Mouse (Mus musculus) heart, adult 18-20 months (tissue): ENCODE data around the gene Gm10065. TPM values are rescaled to one million over a fixed set of nuclear protein-coding genes. Genes with fewer than 3 reads are reported as not detected.
"Not testable (repeated sequence)": the region's sequence is repeated elsewhere in the genome, so short reads cannot be mapped to it uniquely, and the experiment has no call there.

Experiments
- DNase-seq, 2 experiments: peaks; one replicate each; pipeline ENCODE4 v3.0.0; 2021 to 2022; ENCODE audit warnings: mixed read lengths in 1 of 2
- long read RNA-seq, 2 experiments: library from polyadenylated mRNA; stranded (forward); transcript quantifications; one replicate each; pipeline ENCODE4 v2.0.0; 2021
- total RNA-seq, 2 experiments: library from RNA; stranded (reverse); gene quantifications; 2 replicates each; pipeline ENCODE4 v1.2.3; 2021

Gm10065 gene
- not detected for total RNA-seq
- long read RNA-seq, experiment 1: 0 reads
- long read RNA-seq, experiment 2: 0 reads

GRCm38 (mm10) chr13:21478759-21479670, at the start of gene Gm10065, which contains the start of gene Zkscan4:
TSS of gene Gm10065 (minus strand) at chr13:21479441.
TSS of gene Zkscan4 (plus strand) at chr13:21478907.
- DNase-seq: peak; percentile 67 to 80

GRCm38 (mm10) chr13:21506221-21506649, 27.0 kb upstream of the Gm10065 start:
- peak; percentile 87 to 89 for DNase-seq

GRCm38 (mm10) chr13:21502296-21502695, 23.1 kb upstream of the Gm10065 start:
- no peak for DNase-seq

DNA sequence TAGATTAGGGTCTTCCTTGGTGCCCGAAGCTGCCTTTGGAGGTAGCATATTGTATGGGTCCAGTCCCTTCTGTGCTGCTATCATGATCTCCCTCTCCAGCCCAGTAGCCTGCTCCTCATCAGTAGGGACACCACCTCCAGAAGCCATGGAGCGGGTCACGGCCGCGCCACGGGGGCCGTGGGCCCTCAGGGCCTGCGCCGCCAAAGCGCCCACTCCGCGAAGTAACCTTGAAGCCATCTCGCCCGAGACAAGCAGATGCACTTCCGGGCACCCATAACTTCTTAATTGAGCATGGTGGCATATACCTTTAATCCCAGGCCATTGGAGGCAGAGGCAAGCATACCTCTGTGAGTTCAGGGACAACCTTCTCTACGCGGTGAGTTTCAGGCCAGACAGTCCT, 21.9 kb upstream of the Gm10065 start, which contains the start of gene Gm11273:
Gene Gm11273 (minus strand): TSS at position 237 of the 400 bp plus-strand sequence.
- DNase-seq: not testable (repeated sequence)

DNA sequence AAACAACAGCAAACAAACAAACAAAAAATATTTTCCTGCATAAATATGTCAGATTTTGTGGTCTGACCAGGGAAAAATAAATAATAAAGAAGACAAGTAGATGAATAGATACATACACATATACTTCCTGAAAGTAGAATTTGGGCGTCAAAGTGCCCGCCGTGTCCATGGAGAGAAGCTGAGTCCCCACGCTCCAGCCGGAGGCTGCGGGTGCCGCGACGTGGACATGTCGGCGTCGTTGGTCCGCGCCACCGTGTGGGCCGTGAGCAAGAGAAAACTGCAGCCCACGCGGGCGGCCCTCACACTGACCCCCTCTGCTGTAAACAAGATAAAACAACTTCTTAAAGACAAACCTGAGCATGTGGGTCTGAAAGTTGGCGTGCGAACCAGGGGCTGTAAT, 15.8 kb upstream of the Gm10065 start, which contains the start of gene AK157302:
Gene AK157302 (plus strand): TSS at position 144 of the 400 bp plus-strand sequence.
- no peak for DNase-seq

DNA sequence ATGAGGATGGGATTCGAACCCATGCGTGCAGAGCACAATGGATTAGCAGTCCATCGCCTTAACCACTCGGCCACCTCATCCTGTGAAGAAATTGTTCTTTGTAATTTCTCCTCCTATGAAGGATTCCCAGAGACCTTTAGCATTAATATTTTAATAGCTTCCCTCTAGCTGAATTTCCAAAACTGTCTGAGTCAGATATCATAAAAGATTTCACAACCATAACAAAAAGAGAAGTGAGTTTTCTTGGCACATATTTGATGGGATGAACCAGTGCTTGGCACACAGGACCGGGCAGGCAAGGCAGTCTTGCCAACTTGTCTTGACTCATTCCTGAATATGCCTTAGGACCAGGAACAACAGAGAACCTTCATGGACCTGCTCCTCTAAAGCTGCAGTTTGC, 13.6 kb upstream of the Gm10065 start:
- no peak for DNase-seq

- no peak for DNase-seq
These were observed 7.6 kb upstream of the Gm10065 start for GRCm38 (mm10) chr13:21486881-21487280.

- DNase-seq: no peak
These were observed 6.8 kb downstream of the Gm10065 start for GRCm38 (mm10) chr13:21472427-21472826.

DNA sequence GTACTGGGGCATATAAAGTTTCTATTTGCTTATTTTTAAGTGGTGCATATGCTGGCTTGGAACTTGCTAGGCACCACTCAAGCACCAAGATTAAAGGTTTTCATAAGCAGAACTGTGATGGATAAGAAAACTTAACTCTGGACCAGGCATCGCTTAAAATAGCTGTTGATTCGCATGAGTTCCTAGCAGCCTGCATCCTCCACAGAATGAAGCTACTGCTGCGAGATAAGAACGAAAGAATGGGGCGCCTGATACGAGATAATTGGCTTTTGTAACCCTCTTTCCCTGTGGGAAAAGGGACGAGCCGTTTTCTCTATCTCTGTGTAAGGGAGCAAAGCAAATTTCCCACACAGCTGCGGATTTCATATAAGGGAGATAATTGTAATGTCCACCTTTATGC, 10.1 kb downstream of the Gm10065 start:
- no peak for DNase-seq

DNA sequence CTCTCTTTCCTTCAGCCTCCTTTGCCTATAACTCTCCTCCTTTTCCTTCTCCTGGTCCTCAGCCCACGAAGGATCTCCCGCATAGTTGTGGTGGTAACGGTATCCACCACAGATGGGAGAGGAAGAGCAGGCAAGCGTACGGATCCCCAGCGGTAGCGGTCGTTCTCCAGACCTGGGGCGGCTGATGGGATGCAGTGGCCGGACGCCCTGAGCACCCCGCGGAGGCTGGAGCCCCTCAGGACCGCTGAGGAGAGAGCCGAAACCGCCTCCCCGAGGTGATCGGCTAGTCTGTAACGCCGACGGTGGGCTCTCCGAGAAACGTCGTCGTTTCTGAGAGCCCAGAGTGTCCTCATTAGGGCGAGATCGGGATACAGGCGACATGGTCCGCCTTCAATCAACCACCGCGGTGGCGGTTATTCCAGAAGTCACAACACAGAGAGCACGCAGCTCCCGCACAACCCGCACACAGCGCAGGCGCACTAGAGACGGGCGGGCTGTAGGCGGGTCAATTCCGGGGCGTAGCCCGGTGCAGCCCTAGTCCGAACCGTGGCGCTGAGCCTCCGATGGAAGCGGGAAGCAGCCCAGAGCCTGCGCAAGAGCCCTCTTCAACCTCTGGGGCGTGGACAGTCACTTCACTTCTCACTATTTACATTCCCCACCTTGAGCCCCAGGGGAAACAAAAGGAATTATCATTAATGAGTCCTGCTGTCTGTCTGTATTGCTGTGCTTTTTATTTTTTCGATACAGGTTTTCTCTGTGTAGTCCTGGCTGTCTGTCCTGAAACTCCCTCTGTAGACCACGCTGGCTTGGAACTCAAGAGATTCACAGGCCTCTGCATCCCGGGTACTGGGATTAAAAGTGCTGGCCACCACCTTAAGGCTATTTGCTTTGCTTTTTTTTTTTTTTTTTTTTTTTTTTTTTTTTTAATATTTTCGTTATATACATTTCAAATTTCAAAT, 10.9 kb downstream of the Gm10065 start, which contains the start of gene Nkapl:
Gene Nkapl (minus strand): TSS at position 449 of the 959 bp plus-strand sequence.
- DNase-seq: peak; percentile 89 to 92

GRCm38 (mm10) chr13:21467336-21467735, 11.9 kb downstream of the Gm10065 start:
- DNase-seq: no peak

GRCm38 (mm10) chr13:21462516-21462915, 16.7 kb downstream of the Gm10065 start:
- DNase-seq: not testable (repeated sequence)

GRCm38 (mm10) chr13:21456347-21456746, 22.9 kb downstream of the Gm10065 start:
- no peak for DNase-seq

- no peak for DNase-seq
These were observed 25.1 kb downstream of the Gm10065 start for GRCm38 (mm10) chr13:21454133-21454532.

GRCm38 (mm10) chr13:21453449-21453848, 25.8 kb downstream of the Gm10065 start, which contains the start of gene Zscan26:
TSS of gene Zscan26 (minus strand) at chr13:21453730.
- DNase-seq: peak; percentile 90 to 94

GRCm38 (mm10) chr13:21453042-21453441, 26.2 kb downstream of the Gm10065 start:
- DNase-seq: no peak

DNA sequence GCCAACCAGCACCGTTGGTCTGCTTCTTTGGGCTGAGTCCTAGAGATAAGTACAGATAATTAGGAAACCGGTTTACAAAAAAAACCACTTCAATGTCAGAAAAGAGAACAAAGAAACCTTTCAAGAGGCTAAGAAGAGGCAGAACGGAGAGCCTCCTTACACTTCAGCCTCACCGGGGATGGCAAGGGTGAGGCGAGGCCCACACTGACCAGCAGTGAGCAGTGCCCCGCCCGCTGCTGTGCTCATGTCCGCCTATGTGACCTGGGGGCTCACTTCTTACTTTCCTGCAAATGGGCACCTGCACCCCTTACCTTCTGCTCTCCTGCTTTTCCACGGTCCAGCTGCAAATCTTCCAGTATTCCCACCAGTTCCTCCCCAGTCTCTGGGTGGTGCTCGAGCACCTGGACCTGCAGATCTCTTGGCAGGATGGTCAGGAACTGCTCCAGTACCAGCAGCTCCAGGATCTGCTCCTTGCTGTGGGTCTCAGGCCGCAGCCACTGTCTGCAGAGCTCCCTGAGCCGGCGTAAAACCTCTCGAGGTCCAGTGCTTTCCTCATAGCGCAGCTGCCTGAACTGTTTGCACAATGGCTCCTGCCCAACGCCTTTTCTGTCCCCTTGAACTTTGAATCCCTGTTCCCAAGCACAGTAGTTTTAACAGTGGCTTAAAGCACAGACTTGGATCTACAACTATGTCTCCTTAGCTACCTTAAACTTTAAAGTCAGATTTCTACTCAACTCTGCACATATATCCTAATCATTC, 31.2 kb downstream of the Gm10065 start:
- no peak for DNase-seq

- DNase-seq: peak in 1 of 2 experiments; percentile 33
These were observed 32.4 kb downstream of the Gm10065 start for GRCm38 (mm10) chr13:21446796-21447195.

- DNase-seq: no peak
These were observed 38.1 kb downstream of the Gm10065 start for GRCm38 (mm10) chr13:21441207-21441572.

GRCm38 (mm10) chr13:21440503-21441206, 38.6 kb downstream of the Gm10065 start, which contains the start of gene Pgbd1:
TSS of gene Pgbd1 (minus strand) at chr13:21441058.
- peak; percentile 50 to 67 for DNase-seq
